Mouse (Mus musculus) hindbrain, embryonic 15.5 days (tissue): Measurements from ENCODE around the gene Olfr56. TPM values are rescaled to one million over a fixed set of nuclear protein-coding genes. Genes with fewer than 3 reads are reported as not detected.
"Not testable (repeated sequence)": the region's sequence is repeated elsewhere in the genome, so short reads cannot be mapped to it uniquely, and the experiment has no call there.

Experiments
- ATAC-seq: fragments of 200-750 bp; cut with Nextera tagmentation; 2 replicates; pipeline ENCODE4 v1.8.0; 2017; ENCODE audit warnings: low read depth, moderate number of reproducible peaks, moderate TSS enrichment; ENCODE audit not compliant: low FRiP score
- H3K27ac ChIP-seq: fragments of 300-500 bp; sonication (generic); replicated peaks from 2 replicates; pipeline ENCODE4 v1.5.1; 2015; ENCODE audit warnings: mild to moderate bottlenecking, inconsistent platforms
- H3K27me3 ChIP-seq: fragments of 300-500 bp; sonication (generic); 2 replicates; pipeline ENCODE4 v1.6.1; 2015; ENCODE audit warnings: control low read depth, inconsistent platforms
- H3K36me3 ChIP-seq: fragments of 300-500 bp; sonication (generic); 2 replicates; pipeline ENCODE4 v1.6.1; 2015; ENCODE audit warnings: control low read depth, inconsistent platforms
- H3K4me1 ChIP-seq: fragments of 300-500 bp; sonication (generic); replicated peaks from 2 replicates; pipeline ENCODE4 v1.6.1; 2015; ENCODE audit warnings: control low read depth, inconsistent platforms
- H3K4me2 ChIP-seq: fragments of 300-500 bp; sonication (generic); 2 replicates; pipeline ENCODE4 v1.6.1; 2015; ENCODE audit warnings: moderate library complexity, mild to moderate bottlenecking, inconsistent platforms
- H3K4me3 ChIP-seq: fragments of 300-500 bp; sonication (generic); 2 replicates; pipeline ENCODE4 v1.5.1; 2015; ENCODE audit warnings: mild to moderate bottlenecking, inconsistent platforms
- H3K9ac ChIP-seq: fragments of 300-500 bp; sonication (generic); 2 replicates; pipeline ENCODE4 v1.6.1; 2015; ENCODE audit warnings: inconsistent platforms
- H3K9me3 ChIP-seq: fragments of 300-500 bp; sonication (generic); 2 replicates; pipeline ENCODE4 v1.6.1; 2016; ENCODE audit warnings: control low read depth, inconsistent platforms
- WGBS: fragments of 180-500 bp; shearing (Covaris S2); methylation state at CpG from one replicate; pipeline ENCODE4 v1.1.7; 2015; 5-methylcytosine and 5-hydroxymethylcytosine counted together
- polyA plus RNA-seq: library from polyadenylated mRNA; unstranded; fragments of >200 nt; fragmentation: Nextera tagmentation; extraction: Ambion mirVana; gene quantifications from 2 replicates; pipeline ENCODE4 v1.2.1, GENCODE M21; 2015

The Olfr56 gene
- polyA plus RNA-seq, 1 experiment from 2014 or later: not detected

- H3K9me3 ChIP-seq, ATAC-seq, H3K4me3 ChIP-seq, H3K4me2 ChIP-seq, H3K36me3 ChIP-seq, H3K9ac ChIP-seq, H3K27ac ChIP-seq, H3K27me3 ChIP-seq, H3K4me1 ChIP-seq: not testable (repeated sequence)
- 70% methylated on average over 4 of the region's 4 CpGs for WGBS
Measured at GRCm38 (mm10) chr11:48991740-48992520, 13.2 kb downstream of the Olfr56 start, which contains the start of gene Gm12185. TSS of gene Gm12185 (minus strand) at chr11:48992226.

- not testable (repeated sequence) for H3K27me3 ChIP-seq, H3K9ac ChIP-seq, ATAC-seq, H3K27ac ChIP-seq, H3K4me2 ChIP-seq, H3K4me1 ChIP-seq, H3K4me3 ChIP-seq, H3K36me3 ChIP-seq, H3K9me3 ChIP-seq
- 56% methylated on average over 10 of the region's 10 CpGs for WGBS
Measured at GRCm38 (mm10) chr11:48993296-48993695, 14.6 kb downstream of the Olfr56 start.

DNA sequence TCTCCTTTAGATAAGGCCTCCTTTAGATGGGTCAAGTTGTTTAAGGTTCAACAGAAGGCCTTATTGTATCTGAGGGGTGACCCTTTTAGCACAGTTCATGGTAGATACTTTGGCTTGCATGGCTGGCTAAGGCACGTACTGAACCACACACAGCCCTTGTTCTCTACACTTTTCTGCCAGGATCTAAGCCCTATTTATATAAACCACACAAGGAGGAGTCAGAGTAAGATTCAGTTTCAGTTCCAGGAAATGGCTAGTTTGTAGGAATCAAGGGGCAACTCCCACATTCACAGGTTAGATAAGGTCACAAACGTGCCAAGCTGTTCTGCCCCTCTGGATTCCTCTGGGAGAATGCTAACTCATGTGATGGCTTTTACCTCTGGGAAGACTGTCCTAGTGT lies 15.3 kb downstream of the Olfr56 start, which contains the start of gene Tgtp1:
Tgtp1 (minus strand) TSS at position 155 of the 400 bp plus-strand sequence.
- not testable (repeated sequence) for H3K27ac ChIP-seq, H3K9ac ChIP-seq, H3K4me1 ChIP-seq, ATAC-seq, H3K4me3 ChIP-seq, H3K4me2 ChIP-seq, H3K36me3 ChIP-seq, H3K9me3 ChIP-seq, H3K27me3 ChIP-seq
- 67% methylated on average over 2 of the region's 2 CpGs for WGBS

- WGBS: 86% methylated on average over 1 of the region's 1 CpGs
- H3K27me3 ChIP-seq, H3K9ac ChIP-seq, H3K4me2 ChIP-seq, H3K4me1 ChIP-seq, H3K36me3 ChIP-seq, H3K4me3 ChIP-seq, H3K9me3 ChIP-seq, ATAC-seq, H3K27ac ChIP-seq: not testable (repeated sequence)
Measured at GRCm38 (mm10) chr11:49000411-49000810, 21.7 kb downstream of the Olfr56 start.

DNA sequence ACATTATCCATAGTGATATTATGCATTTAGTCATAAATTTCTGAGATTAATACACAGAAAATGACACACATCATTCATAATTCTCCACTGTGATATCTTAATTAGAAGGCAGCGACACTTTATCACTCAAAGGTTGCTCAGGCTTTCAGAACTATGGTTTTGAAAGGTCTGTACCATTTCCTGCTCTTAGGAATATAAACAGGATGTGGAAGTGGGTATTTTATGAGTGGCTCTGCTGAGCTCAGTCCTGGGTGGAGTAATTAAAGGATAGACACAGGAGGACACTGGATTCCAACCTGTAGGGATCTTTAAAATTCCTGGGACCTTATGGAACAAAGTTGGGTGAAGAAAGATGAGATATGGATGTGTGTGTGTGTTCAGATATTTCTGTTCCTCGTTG lies 27.6 kb downstream of the Olfr56 start:
- not testable (repeated sequence) for H3K9ac ChIP-seq, ATAC-seq, H3K4me1 ChIP-seq, H3K27ac ChIP-seq, H3K4me2 ChIP-seq, H3K9me3 ChIP-seq, H3K27me3 ChIP-seq, H3K36me3 ChIP-seq, H3K4me3 ChIP-seq
- WGBS: 75% methylated on average over 2 of the region's 2 CpGs

DNA sequence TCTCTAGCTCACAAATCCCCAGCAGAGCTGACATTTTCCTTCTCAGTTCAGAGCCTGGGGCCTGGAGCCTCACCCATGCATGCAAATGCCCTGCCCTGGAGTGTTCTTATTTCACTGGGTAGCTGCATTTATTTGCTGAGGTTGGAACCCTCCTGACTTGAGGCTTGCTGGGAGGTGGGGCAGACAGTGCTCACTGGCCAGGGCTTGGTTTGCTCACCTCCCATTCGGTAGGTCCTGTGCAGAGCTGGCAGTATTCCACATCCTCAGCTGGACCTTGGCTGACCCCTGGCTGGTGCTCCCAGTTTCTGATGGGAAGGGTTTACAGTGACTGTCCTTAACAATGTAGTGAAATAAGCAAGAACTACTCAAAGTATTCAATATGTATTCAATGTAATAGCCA lies 28.1 kb downstream of the Olfr56 start:
- not testable (repeated sequence) for H3K4me3 ChIP-seq, H3K9ac ChIP-seq, H3K4me2 ChIP-seq, ATAC-seq, H3K36me3 ChIP-seq, H3K4me1 ChIP-seq, H3K9me3 ChIP-seq, H3K27ac ChIP-seq, H3K27me3 ChIP-seq
- WGBS: 71% methylated on average over 1 of the region's 1 CpGs

DNA sequence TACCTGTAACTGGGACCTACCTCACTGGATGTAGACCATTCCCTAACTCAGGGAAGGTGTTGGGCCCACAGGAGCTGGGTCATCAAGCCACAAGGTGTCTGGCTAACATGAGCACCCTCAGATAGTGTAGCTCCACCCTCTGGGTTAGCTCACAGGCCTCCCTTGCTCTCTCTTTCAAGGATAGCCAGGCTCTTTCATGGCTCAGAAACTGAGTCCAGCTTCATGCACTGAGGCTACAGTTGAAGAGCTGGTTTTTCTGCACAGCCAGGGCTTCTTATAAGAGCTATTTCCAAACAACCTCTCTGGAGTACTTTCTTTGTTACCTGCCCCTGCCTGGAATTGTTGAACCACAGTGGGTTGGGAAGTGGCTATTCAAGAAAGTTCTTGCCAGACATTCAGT lies 33.4 kb downstream of the Olfr56 start:
- H3K4me1 ChIP-seq: not testable (repeated sequence)

DNA sequence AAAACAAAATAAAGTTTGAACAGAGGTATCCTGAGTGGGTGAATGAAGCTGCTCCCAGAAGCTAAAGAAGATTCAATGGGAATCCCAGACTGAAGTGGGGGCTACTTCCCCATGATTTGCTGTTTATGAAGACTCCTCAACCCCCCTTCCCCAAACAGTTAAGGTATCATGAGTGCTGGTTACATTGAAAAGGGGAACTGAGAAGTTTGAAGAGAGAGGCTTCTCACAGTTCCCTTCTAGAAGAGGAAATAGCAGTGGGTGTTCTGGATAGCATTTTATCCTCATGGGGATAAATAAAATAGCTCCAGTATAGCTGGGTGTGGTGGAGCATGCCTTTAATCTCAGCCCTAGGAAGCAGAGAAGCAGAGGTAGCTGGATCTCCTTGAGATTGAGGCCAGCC lies 71.4 kb downstream of the Olfr56 start:
- not testable (repeated sequence) for H3K27me3 ChIP-seq

More for the DNA sequence above, 33.4 kb downstream of the Olfr56 start:
- not testable (repeated sequence) for ATAC-seq, H3K36me3 ChIP-seq, H3K9me3 ChIP-seq, H3K4me2 ChIP-seq, H3K27ac ChIP-seq, H3K9ac ChIP-seq, H3K4me3 ChIP-seq, H3K27me3 ChIP-seq

GRCm38 (mm10) chr11:49051093-49051891 lies 72.6 kb downstream of the Olfr56 start, which contains the start of gene 9930111J21Rik2:
TSS of gene 9930111J21Rik2 (minus strand) at chr11:49051242.
- H3K36me3 ChIP-seq, H3K9ac ChIP-seq, H3K4me3 ChIP-seq, H3K27ac ChIP-seq, H3K9me3 ChIP-seq, H3K4me1 ChIP-seq, H3K4me2 ChIP-seq, H3K27me3 ChIP-seq, ATAC-seq: not testable (repeated sequence)
- 100% methylated on average over 1 of the region's 6 CpGs for WGBS

More for the DNA sequence above, 71.4 kb downstream of the Olfr56 start:
- H3K36me3 ChIP-seq, ATAC-seq, H3K4me2 ChIP-seq, H3K27ac ChIP-seq, H3K9ac ChIP-seq, H3K9me3 ChIP-seq, H3K4me1 ChIP-seq, H3K4me3 ChIP-seq: not testable (repeated sequence)

- H3K27me3 ChIP-seq, H3K9ac ChIP-seq, ATAC-seq, H3K4me1 ChIP-seq, H3K9me3 ChIP-seq, H3K27ac ChIP-seq, H3K4me2 ChIP-seq, H3K36me3 ChIP-seq, H3K4me3 ChIP-seq: not testable (repeated sequence)
- WGBS: no CpG with 5 or more reads among the region's 5 CpGs
Measured at GRCm38 (mm10) chr11:49051894-49052293, 73.2 kb downstream of the Olfr56 start.

- not testable (repeated sequence) for H3K9ac ChIP-seq, H3K9me3 ChIP-seq, H3K4me2 ChIP-seq, ATAC-seq, H3K27me3 ChIP-seq, H3K27ac ChIP-seq, H3K4me1 ChIP-seq, H3K4me3 ChIP-seq, H3K36me3 ChIP-seq
- WGBS: 75% methylated on average over 2 of the region's 3 CpGs
Measured at GRCm38 (mm10) chr11:49060061-49060460, 81.4 kb downstream of the Olfr56 start.

DNA sequence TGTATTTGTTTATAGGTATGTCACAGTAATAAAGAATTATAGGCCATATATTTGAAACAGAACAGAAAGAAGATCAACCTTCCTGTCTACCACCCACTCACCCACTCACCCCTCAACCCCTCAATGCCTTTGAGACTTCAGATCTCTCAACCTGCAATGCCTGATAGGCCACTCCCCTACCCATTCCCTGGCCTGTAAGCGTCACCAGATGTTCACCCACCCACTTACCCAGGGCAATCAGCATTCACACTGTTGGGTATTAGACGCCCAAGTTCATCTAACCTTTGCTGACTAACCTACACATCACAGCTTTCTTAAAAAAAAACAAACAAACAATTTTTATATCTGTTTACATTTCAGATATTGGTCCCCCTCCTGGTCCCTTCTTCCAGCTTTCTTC lies 83.2 kb downstream of the Olfr56 start:
- not testable (repeated sequence) for H3K36me3 ChIP-seq, H3K4me2 ChIP-seq, ATAC-seq, H3K27me3 ChIP-seq, H3K4me1 ChIP-seq, H3K4me3 ChIP-seq, H3K9me3 ChIP-seq, H3K27ac ChIP-seq, H3K9ac ChIP-seq
- 80% methylated on average over 2 of the region's 2 CpGs for WGBS
